Mouse (Mus musculus) hindbrain, embryonic 14.5 days (tissue): ENCODE measurements around the gene Fam222a. TPM values are rescaled to one million over a fixed set of nuclear protein-coding genes. Genes with fewer than 3 reads are reported as not detected.

ENCODE experiments used
- ATAC-seq: fragments of 200-750 bp; cut with Nextera tagmentation; 2 replicates; pipeline ENCODE4 v1.8.0; 2017; ENCODE audit warnings: moderate number of reproducible peaks, mild to moderate bottlenecking, moderate TSS enrichment, moderate library complexity; ENCODE audit not compliant: low FRiP score
- DNase-seq: peaks from one replicate; pipeline ENCODE4 v3.0.0-alpha.2; 2015; ENCODE audit warnings: low spot score
- H3K27ac ChIP-seq: fragments of 300-500 bp; sonication (generic); 2 replicates; pipeline ENCODE4 v1.5.1; 2014; ENCODE audit warnings: mild to moderate bottlenecking, moderate library complexity
- H3K27me3 ChIP-seq: fragments of 300-500 bp; sonication (generic); 2 replicates; pipeline ENCODE4 v1.6.1; 2014; ENCODE audit warnings: mild to moderate bottlenecking, low read length, mixed read lengths; ENCODE audit not compliant: control insufficient read depth, insufficient read depth
- H3K36me3 ChIP-seq: fragments of 300-500 bp; sonication (generic); replicated peaks from 2 replicates; pipeline ENCODE4 v1.6.1; 2014; ENCODE audit not compliant: control insufficient read depth, insufficient read depth
- H3K4me1 ChIP-seq: fragments of 300-500 bp; sonication (generic); replicated peaks from 2 replicates; pipeline ENCODE4 v1.6.1; 2014; ENCODE audit warnings: antibody characterized with exemption, low read length, mixed read lengths; ENCODE audit not compliant: control insufficient read depth, insufficient read depth
- H3K4me2 ChIP-seq: fragments of 300-500 bp; sonication (generic); replicated peaks from 2 replicates; pipeline ENCODE4 v1.6.1; 2014; ENCODE audit warnings: mild to moderate bottlenecking, moderate library complexity
- H3K4me3 ChIP-seq: fragments of 300-500 bp; sonication (generic); replicated peaks from 2 replicates; pipeline ENCODE4 v1.5.1; 2014; ENCODE audit warnings: mild to moderate bottlenecking, low read length
- H3K9ac ChIP-seq: fragments of 300-500 bp; sonication (generic); 2 replicates; pipeline ENCODE4 v1.6.1; 2014
- H3K9me3 ChIP-seq: fragments of 300-500 bp; sonication (generic); 2 replicates; pipeline ENCODE4 v1.6.1; 2016; ENCODE audit warnings: low read length; ENCODE audit not compliant: control insufficient read depth
- WGBS: fragments of 180-500 bp; shearing (Covaris S2); extraction: QIAGEN DNeasy Blood & Tissue Kit; methylation state at CpG from one replicate; pipeline ENCODE4 v1.1.7; 2014; 5-methylcytosine and 5-hydroxymethylcytosine counted together
- polyA plus RNA-seq: library from polyadenylated mRNA; unstranded; fragments of >200 nt; fragmentation: Nextera tagmentation; extraction: Ambion mirVana; gene quantifications from 2 replicates; pipeline ENCODE4 v1.2.1, GENCODE M21; 2014

The Fam222a gene
- polyA plus RNA-seq, 1 experiment from 2014 or later = 6.6 TPM

DNA sequence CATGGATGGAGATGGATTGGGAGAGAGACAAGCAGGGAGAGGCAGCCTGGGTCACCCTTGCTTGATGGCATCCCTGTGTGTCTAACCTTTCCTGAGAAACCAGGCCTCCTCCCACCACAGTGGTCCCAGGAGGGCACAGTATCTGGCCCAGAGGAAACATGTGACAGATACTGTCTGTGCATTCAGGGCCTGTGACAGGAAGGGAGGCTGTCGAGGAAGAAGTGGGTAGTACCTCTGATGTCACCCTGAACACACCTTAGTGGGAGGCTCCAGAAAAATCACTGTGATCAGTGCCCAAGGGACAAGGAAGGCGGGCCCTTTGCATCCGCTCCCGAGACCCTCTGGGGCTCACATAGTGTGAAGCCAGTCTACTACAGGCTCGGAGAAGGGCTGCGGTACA is 38.2 kb downstream of the Fam222a start:
- ATAC-seq (no peak), DNase-seq (no peak)
- Histone ChIP-seq H3K4me1 (peaks cover 50% of the 10 kb centered on the region), H3K27ac (no peak overlapping the region), H3K4me2 (no peak overlapping the region), H3K9me3 (no peaks in the 10 kb centered on the region), H3K4me3 (no peak overlapping the region), H3K9ac (no peak overlapping the region), H3K36me3 (0 out of 2 replicates have a peak, but pooled peaks cover 2% of the 10 kb centered on the region), H3K27me3 (no peaks in the 10 kb centered on the region)
- 72% methylated on average over 6 of the region's 6 CpGs for WGBS

DNA sequence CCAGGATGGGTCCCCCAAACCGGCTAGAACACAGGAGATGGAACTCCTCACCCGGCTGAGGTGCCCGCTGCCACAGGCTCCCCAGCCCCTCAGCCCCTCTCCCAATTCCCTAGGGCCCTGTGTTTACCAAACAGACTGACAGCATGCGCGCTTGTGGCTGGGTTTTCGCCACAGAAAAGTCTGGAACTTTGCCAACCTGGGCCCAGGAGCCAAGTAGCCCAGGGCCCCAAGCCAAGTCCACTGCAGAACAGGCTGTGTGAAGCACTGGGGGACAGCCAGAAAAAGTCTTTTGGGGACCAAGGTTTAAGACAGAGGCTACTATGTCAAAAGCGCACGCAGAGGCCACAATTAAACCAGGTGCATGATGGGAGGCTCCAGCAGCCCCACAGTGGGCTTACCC is 39.8 kb downstream of the Fam222a start:
- no peaks in the 10 kb centered on the region for H3K27me3 ChIP-seq
- WGBS = 41% methylated on average over 8 of the region's 8 CpGs
- H3K4me1 ChIP-seq = peaks cover 50% of the 10 kb centered on the region
- H3K4me3 ChIP-seq = no peak overlapping the region
- H3K36me3 ChIP-seq = peaks cover 9% of the 10 kb centered on the region; the same call in 1 of the 2 replicates
- H3K4me2 ChIP-seq = no peak overlapping the region
- no peaks in the 10 kb centered on the region for H3K9me3 ChIP-seq
- ATAC-seq (peak; percentile 13; the same call in 1 of the 2 replicates), DNase-seq (peak; percentile 79)
- no peak overlapping the region for H3K9ac ChIP-seq
- peak overlapping the region; percentile 60; the same call in 1 of the 2 replicates for H3K27ac ChIP-seq

DNA sequence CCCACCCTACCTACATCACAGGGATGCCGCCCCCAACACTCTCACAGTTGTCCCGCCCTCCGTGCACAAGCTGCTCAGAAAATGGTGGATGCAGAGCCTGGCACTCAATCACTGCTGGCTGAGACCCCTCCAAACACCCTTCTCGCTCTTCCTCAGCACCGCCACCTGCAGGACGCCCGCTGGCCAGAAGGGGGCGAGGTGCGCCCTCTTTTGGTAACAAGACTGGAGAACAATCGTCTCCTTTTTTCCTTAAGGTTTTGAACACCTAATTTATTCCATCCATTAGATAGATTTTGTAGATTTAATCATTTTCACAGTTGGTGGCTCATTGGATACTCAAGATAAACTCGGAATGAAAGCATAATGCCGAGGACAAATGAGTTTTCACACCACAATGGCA is 40.7 kb downstream of the Fam222a start:
- H3K4me2 ChIP-seq = no peak overlapping the region; the same call in 1 of the 2 replicates
- H3K27ac ChIP-seq = peak overlapping the region; percentile 60
- WGBS = 5% methylated on average over 12 of the region's 12 CpGs
- H3K27me3 ChIP-seq = no peaks in the 10 kb centered on the region
- no peak overlapping the region for H3K4me3 ChIP-seq
- no peak overlapping the region for H3K9ac ChIP-seq
- peaks cover 50% of the 10 kb centered on the region for H3K4me1 ChIP-seq
- peaks cover 9% of the 10 kb centered on the region; the same call in 1 of the 2 replicates for H3K36me3 ChIP-seq
- ATAC-seq (peak; percentile 19), DNase-seq (peak; percentile 89)
- H3K9me3 ChIP-seq = no peaks in the 10 kb centered on the region

DNA sequence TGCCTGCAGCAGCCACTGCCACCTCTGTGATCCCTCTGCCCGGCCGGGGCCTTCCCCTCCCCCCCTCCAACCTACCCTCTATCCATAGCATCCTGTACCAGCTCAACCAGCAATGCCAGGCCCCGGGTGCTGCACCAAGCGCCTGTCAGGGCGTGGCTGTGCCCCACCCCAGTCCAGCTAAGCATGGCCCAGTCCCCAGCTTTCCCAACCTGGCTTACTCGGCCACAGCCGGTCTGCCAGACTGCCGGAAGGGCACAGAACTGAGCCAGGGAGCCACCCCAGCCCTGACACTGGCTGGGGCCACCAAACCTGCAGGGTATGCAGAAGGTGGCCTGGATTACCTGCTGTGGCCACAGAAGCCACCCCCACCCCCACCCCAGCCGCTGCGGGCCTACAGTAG is 43.4 kb downstream of the Fam222a start:
- no peak overlapping the region for H3K9ac ChIP-seq
- no peak for DNase-seq
- 93% methylated on average over 10 of the region's 10 CpGs for WGBS

DNA sequence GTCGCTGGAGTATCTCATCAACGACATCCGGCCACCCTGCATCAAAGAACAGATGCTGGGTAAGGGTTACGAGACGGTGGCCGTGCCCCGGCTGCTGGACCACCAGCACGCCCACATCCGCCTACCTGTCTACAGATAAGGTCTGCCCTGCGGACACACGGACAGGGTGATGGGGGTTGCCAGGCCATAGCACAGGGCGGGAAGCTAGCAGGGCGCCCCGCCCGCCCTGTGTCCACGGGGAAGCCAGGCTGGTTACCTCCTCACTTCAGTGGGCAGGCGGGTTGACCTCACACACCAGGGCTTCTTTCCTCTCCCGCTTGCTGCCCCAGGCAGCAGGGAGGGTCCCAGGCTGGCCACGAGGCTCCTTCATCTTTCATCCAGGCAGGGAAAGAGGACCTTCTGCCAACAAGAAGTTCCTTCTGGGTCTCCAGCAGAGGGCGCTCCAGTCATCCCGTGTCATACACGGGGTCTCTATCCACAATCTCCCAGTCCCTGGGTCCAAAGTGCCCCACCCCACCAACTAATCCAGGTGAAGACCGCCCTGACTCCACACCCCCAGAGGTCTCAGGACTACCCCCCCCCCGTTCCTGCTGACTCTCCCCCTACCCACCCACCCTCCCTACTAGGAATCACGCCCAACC is 44.3 kb downstream of the Fam222a start:
- DNase-seq (no peak), ATAC-seq (no peak)
- no peak overlapping the region for H3K9ac ChIP-seq
- peaks cover 26% of the 10 kb centered on the region for H3K4me1 ChIP-seq
- H3K9me3 ChIP-seq = no peaks in the 10 kb centered on the region
- H3K4me3 ChIP-seq = no peak overlapping the region
- WGBS = 70% methylated on average over 25 of the region's 25 CpGs
- no peak overlapping the region for H3K4me2 ChIP-seq
- H3K36me3 ChIP-seq = peaks cover 9% of the 10 kb centered on the region; the same call in 1 of the 2 replicates
- H3K27me3 ChIP-seq = no peaks in the 10 kb centered on the region
- H3K27ac ChIP-seq = no peak overlapping the region

More for the DNA sequence above, 43.4 kb downstream of the Fam222a start:
- Histone ChIP-seq H3K4me1 (peaks cover 34% of the 10 kb centered on the region), H3K27ac (no peak overlapping the region), H3K9me3 (no peaks in the 10 kb centered on the region), H3K4me2 (no peak overlapping the region), H3K27me3 (no peaks in the 10 kb centered on the region), H3K36me3 (peaks cover 9% of the 10 kb centered on the region; the same call in 1 of the 2 replicates), H3K4me3 (no peak overlapping the region)
- no peak for ATAC-seq

DNA sequence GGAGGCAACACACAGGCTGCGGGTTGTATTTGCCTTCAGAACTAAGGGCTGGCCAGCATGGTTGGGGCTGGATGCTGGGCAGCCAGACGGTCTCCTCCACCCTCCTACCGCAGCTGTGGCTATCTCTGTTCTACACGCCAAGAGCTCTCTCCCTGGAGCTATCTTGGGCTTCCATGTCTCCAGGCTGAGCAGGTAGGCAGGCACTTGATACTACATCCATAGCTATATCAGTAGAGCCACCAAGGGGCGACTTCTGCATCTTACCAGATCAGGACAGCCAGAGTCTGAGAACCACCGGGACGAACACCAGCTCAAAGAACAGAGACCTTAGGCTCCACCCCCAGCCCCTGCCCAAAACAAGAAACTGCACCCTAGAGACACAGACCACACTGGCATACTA is 47.0 kb downstream of the Fam222a start:
- ATAC-seq (no peak), DNase-seq (no peak)
- WGBS = 59% methylated on average over 7 of the region's 7 CpGs
- no peaks in the 10 kb centered on the region for H3K9me3 ChIP-seq
- no peak overlapping the region for H3K27ac ChIP-seq
- 0 out of 2 replicates have a peak, but pooled peaks cover under 1% of the 10 kb centered on the region for H3K4me1 ChIP-seq
- H3K27me3 ChIP-seq = no peaks in the 10 kb centered on the region
- peaks cover 9% of the 10 kb centered on the region; the same call in 1 of the 2 replicates for H3K36me3 ChIP-seq
- no peak overlapping the region for H3K9ac ChIP-seq
- H3K4me2 ChIP-seq = no peak overlapping the region
- no peak overlapping the region for H3K4me3 ChIP-seq

DNA sequence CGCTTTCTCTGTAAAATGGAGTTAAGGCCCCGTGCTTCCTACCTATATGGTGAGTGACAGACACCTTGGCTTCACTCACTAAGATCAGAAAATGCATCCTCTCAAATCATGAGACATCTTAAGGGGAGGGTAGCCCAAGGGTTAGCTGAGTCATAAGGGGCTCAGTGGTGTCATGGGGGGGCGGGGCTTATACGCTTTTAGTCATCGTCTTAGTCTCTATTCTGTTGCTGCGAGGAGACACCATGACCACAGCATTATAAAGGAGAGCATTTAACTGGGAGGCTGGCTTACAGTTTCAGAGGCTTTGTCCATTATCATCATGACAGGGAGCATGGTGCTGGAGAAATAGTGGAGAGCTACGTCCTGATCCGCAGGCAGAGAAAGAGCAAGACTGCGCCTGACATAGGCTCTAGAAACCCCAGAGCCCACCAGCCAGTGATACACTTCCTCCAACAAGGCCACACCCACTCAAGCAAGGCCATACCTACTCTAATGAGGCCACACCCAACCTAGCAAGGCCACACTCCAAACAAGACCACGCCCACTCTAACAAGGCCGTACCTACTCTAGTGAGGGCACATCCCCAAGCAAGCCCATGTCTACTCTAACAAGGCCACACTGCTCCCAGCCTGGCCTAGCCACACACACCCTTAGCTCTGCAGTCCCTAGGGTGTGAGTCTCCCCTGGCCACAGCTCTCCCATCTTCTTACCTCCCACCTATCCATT is 48.7 kb downstream of the Fam222a start:
- no peak overlapping the region for H3K9ac ChIP-seq
- ATAC-seq (no peak), DNase-seq (no peak)
- no peaks in the 10 kb centered on the region for H3K9me3 ChIP-seq
- H3K4me3 ChIP-seq = no peak overlapping the region
- no peak overlapping the region for H3K27ac ChIP-seq
- no peak overlapping the region for H3K4me2 ChIP-seq
- no peaks in the 10 kb centered on the region for H3K27me3 ChIP-seq
- 81% methylated on average over 11 of the region's 11 CpGs for WGBS
- peaks cover 2% of the 10 kb centered on the region; the same call in 1 of the 2 replicates for H3K36me3 ChIP-seq
- H3K4me1 ChIP-seq = no peaks in the 10 kb centered on the region

DNA sequence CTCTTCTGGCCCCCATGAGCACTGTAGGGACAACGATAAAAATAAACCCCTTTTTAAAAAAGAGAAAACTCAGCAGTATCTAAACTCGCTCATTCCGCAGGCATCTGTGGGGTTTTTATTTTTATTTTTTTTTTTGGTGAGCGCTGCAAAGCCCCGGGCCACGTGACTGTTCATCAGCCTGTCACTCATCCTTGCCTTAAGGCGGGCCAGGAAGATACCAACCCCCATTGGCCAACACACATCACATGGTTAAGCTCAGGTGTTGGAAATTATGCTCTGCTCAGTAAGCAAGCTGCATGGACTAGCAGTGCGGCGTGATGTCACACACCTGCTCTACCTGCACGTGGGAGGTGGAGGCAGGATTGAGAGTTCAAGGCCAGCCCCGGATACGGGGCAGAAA is 50.0 kb downstream of the Fam222a start:
- no peaks in the 10 kb centered on the region for H3K27me3 ChIP-seq
- no peaks in the 10 kb centered on the region for H3K4me1 ChIP-seq
- no peak overlapping the region for H3K27ac ChIP-seq
- DNase-seq (no peak), ATAC-seq (no peak)
- no peaks in the 10 kb centered on the region for H3K9me3 ChIP-seq
- 80% methylated on average over 12 of the region's 12 CpGs for WGBS
- H3K4me2 ChIP-seq = no peak overlapping the region
- no peaks in the 10 kb centered on the region for H3K36me3 ChIP-seq
- H3K4me3 ChIP-seq = no peak overlapping the region
- no peak overlapping the region for H3K9ac ChIP-seq

DNA sequence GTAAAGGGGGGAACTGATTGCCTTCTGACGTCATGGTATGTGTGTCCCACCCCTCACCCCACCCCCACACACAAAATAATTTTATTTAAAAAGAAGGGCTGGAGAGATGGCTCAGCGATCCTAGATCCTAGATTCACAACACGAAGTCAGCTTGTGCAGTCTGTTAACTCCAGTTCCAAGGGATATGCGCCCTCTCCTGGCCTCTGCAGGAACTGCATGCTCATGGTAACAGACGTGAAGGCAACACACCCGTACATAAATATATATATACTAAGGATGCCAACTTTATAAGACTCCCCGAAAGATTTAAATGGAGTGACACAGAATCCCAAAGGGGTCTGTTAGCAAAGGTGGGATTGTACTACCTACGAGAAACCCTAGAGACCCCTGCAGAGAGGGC is 51.0 kb downstream of the Fam222a start:
- Histone ChIP-seq H3K36me3 (no peaks in the 10 kb centered on the region), H3K4me2 (no peak overlapping the region), H3K4me1 (no peaks in the 10 kb centered on the region), H3K9me3 (no peaks in the 10 kb centered on the region), H3K27me3 (no peaks in the 10 kb centered on the region), H3K4me3 (no peak overlapping the region), H3K27ac (no peak overlapping the region), H3K9ac (no peak overlapping the region)
- WGBS = 28% methylated on average over 8 of the region's 8 CpGs
- DNase-seq (peak; percentile 94), ATAC-seq (no peak)
